Mouse (Mus musculus): ENCODE results near the gene Sspo.
"Not testable (repeated sequence)": the region's sequence is repeated elsewhere in the genome, so short reads cannot be mapped to it uniquely, and the experiment has no call there.

Gene Sspo

GRCm38 (mm10) chr6:48491361-48491760 is 43.3 kb downstream of the Sspo start:
- DNase-seq, result no peak

- no peak for DNase-seq
These were observed 45.2 kb downstream of the Sspo start for GRCm38 (mm10) chr6:48493136-48493730.

- no peak for DNase-seq
These were observed 49.5 kb downstream of the Sspo start for GRCm38 (mm10) chr6:48497521-48497920.

- DNase-seq, result no peak
These were observed 55.8 kb downstream of the Sspo start for GRCm38 (mm10) chr6:48503847-48504240.

GRCm38 (mm10) chr6:48504241-48504854 is 56.3 kb downstream of the Sspo start:
- peak; percentile 83 for DNase-seq

DNA sequence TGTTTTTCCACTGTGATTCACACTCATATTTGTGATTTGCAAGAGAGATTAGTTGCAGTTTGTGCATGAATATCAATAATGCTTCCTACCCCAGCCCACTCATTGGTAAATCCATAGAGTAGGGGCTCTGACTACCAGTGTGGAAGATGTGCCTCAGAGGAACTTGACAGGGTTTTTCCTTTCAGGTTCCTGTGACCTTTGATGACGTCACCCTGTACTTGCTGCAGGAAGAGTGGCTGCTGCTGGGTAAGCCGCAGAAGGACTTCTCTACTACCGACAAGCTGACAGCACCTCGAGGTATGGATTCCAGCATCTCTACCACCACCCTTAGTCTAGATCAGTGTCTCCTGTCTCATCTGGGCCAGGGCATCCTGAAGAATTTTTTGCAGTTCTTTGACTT is 60.1 kb downstream of the Sspo start:
- DNase-seq, result no peak

DNA sequence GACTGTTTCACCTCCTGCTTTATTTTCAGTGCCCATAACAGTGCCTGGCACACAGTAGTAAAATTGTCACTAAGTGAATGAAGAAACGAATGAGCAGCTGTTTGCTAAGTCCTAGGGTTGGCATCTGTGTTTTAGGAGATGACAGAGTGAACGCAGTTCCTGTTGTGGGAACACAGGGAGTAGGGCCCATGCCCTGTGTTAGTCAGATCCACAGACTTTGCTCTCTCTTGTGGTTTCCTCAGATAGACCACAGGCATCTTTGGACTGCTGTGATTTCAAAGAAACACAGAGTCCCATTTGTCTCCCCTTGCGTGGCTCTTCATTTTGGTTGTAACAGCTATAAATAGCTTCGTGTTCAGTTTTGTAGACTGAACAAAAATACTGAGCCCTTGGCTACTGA is 62.4 kb downstream of the Sspo start:
- no peak for DNase-seq

DNA sequence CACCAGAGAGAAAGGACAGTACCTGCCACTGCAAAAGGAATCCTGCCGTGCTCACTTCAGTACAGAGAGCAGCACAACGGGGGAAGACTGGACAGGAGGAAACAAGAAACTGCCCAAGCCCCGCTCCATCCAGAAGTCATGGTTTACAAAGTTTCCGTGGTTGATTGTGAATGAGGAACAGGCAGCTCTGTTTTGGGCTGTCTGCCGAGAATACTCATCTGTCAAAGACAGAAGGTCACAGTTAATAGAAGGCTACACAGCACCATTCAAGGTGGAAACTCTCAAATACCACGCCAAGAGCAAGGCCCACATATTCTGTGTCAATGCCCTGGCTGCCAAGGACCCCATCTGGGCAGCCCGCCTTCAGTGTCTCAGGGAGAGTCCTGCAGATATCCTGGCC is 63.8 kb downstream of the Sspo start:
- no peak for DNase-seq

- not testable (repeated sequence) for DNase-seq
These were observed 76.9 kb downstream of the Sspo start for GRCm38 (mm10) chr6:48524882-48525281.

GRCm38 (mm10) chr6:48527901-48528300 is 79.9 kb downstream of the Sspo start:
- DNase-seq, result no peak

GRCm38 (mm10) chr6:48529261-48529660 is 81.2 kb downstream of the Sspo start:
- DNase-seq, result no peak

- peak; percentile 45 for DNase-seq
These were observed 81.9 kb downstream of the Sspo start for GRCm38 (mm10) chr6:48529871-48530440.

DNA sequence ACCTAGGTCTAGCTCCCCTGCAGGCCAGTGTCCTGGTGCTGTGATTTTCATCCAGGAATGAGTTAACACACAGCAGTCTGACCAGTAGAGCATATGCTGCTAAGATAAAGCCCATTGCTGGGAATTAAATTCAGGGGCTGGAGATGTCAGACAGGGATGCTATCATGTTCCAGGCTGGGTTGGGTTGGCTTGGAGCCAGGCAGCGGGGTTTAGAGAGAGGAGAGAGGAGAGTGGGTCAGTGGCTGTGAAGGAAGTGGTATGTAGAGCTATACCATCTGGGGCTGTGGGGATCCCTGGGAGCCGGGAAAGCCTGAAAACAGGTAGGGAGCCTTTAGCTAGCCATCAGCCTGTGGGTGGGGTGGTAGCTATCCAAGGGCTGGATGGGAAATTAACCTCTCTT is 82.8 kb downstream of the Sspo start:
- no peak for DNase-seq

DNA sequence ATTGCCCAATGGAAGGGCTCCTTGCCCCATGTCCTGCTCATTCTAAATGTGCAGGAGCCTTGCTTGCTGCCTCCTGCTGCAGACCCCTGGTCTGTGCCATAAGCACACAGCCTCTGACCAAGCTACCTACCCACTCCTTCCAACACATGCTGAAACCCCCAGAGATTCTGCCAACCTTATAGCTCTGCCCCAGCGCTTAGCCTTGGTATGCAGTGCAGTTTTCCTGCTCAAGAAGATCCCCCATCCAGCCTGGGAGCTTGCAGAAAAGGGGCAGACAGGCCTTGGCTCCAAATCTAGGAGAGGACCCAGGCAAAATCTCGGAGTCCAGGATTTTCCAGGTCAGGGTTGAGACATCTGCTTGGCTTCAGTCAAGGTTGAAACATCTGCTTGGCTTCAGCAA is 85.4 kb downstream of the Sspo start:
- no peak for DNase-seq

GRCm38 (mm10) chr6:48534913-48535312 is 86.9 kb downstream of the Sspo start:
- peak; percentile 19 for DNase-seq

- DNase-seq, result peak; percentile 17
These were observed 88.1 kb downstream of the Sspo start for GRCm38 (mm10) chr6:48536091-48536490.

DNA sequence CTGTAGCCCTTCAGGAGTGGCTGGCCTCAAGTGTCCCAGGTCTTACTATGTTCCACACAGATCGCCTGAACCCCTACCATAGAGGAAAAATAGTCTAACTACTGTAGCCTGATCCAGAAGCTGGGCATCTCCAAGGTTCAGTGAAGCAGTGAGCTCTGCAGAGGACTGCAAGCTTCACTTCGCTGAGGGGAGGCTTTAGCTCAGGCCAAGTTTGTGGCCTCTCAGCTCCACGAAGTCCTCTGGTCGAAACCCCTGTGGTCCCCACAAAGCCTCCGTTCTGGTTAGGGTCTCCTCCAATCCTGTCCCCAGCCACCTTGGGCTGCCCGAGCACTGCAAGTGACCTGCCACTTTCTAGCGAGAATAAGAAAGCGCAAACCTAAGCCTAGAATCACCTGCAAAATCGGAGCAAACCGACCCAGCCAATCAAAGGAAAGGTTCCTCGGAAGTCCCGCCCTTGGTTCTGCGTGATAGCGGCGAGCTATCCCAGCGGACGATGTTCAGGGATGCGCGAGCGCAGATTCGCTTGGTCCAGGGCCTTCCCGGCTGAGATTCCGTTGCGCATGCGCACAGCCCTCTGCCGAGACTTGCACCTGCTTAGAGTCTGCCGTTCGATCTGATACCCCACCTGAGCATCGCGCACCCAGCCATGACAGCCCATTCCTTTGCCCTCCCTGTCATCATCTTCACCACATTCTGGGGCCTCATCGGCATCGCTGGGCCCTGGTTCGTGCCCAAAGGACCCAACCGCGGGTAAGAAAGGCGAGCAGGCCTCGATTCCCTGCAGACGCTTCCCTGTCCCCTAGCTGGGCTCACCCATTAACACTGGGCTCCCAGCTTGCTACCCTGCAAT is 89.3 kb downstream of the Sspo start, which contains the start of gene Atp6v0e2:
Gene Atp6v0e2 (plus strand): TSS at position 511 of the 850 bp plus-strand sequence.
- DNase-seq, result peak; percentile 96

- peak; percentile 82 for DNase-seq
These were observed 91.1 kb downstream of the Sspo start for GRCm38 (mm10) chr6:48538841-48539737.

GRCm38 (mm10) chr6:48539860-48540259 is 91.8 kb downstream of the Sspo start:
- peak; percentile 69 for DNase-seq

- peak; percentile 10 for DNase-seq
These were observed 92.7 kb downstream of the Sspo start for GRCm38 (mm10) chr6:48540721-48541120.

DNA sequence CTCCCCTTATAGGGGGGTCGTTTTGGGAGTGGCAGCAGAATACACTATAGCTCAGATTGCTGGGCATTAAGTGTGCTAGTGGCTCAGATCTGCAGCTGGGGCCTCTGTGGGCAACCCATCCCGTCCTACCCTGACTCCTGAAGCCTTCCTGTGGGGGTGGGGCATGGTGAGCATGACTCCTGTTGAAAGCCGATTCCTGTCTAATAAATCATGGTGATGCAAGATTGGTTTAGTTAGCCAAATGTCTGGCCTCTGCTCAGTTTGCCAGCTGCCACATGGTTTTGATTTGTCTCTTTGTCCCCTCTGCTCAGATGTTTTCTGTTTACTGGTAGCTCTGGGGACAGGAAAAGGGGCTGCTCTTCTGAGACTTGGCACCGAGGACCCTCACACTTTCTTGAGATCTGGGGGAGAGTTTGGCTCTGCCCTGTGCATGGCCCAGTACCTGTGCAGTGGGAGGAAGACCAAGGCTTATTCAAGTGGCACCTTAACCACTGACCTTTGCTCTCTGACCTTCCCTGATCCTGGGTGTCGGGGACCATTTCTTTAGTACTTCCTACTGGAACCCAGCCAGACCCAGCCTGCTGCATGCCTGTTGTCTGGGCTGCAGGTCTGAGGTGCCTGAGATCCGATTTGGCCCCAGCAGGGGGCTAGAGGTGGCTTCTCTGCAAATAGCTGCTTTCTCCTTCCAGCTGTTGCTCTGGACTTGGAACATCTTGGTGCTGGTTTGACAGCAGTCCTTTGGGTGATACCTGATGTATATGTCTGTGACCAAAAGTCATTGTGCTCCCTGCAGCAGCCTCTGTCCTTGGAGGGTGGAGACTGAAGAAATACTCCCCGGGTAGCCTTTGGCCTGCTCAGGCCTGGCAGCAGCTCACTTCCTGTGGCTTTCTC is 93.8 kb downstream of the Sspo start:
- DNase-seq, result peak; percentile 45

All from cerebellum, adult 9-11 months (tissue).